Mouse (Mus musculus) c-Kit-negative CD71-positive TER-119-positive erythroid progenitor cells, embryonic 14.5 days (primary cell): ENCODE measurements around the gene Pkd2.

Experiments used
- DNase-seq: peaks from one replicate; pipeline ENCODE4 v3.0.0-alpha.2; 2013; ENCODE audit warnings: low read depth, low spot score

Pkd2 gene

GRCm38 (mm10) chr5:104465731-104466130, 6.5 kb downstream of the Pkd2 start:
- no peak for DNase-seq

- no peak for DNase-seq
Measured at GRCm38 (mm10) chr5:104466816-104467215, 7.6 kb downstream of the Pkd2 start.

DNA sequence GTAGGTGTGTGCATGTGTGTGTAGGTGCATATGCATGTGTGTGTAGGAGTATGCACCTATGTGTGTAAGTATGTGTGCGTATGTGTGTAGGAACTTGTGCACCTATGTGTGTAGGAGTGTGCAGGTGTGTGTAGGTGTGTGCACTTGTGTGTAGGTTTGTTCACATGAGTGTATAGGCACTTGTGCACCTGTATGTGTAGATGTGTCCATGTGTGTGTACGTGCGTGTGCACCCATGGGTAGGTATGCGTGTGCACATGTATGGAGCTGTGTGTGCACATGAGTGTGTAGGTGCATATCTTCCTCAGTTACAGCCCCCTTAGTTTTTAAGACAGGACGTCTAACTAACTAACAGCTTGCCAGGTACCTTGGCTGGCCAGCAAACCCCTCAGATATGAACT, 9.3 kb downstream of the Pkd2 start:
- DNase-seq, result no peak

DNA sequence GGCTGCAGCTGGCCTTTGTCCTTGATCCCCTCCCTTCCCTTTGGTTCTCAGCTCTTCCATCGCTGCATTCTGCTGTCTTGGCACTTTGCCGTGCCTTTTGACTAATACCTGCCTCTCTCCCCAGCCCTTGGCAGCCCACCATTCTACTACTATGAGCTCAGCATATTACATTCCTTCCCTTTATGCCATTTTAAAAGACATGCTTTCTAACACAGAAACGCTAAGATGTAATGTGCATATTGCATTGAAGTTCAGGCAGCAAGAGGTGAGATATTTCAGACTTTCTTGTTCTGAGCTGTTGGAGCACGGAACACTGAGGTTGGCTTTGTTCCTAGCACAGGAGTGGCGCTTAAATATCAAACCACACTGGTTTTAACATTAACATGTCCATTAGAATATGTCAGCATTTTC, 11.7 kb downstream of the Pkd2 start:
- DNase-seq, result no peak

- no peak for DNase-seq
Measured at GRCm38 (mm10) chr5:104472371-104472770, 13.1 kb downstream of the Pkd2 start.

GRCm38 (mm10) chr5:104480367-104480766, 21.1 kb downstream of the Pkd2 start:
- no peak for DNase-seq

DNA sequence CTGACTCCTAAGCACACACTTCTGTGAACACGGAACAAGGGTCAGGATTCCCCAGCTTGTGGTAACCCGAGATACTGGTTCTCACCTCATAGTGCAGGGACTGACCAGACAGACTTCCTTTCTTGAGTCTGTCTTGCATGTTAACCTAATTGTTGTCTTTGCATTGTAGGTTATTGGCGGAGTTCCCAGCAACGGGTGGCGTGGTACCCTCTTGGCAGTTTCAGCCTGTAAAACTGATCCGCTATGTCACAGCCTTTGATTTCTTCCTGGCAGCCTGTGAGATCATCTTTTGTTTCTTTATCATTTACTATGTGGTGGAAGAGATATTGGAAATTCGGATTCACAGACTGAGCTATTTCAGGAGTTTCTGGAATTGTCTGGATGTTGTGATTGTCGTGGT, 23.6 kb downstream of the Pkd2 start:
- no peak for DNase-seq

DNA sequence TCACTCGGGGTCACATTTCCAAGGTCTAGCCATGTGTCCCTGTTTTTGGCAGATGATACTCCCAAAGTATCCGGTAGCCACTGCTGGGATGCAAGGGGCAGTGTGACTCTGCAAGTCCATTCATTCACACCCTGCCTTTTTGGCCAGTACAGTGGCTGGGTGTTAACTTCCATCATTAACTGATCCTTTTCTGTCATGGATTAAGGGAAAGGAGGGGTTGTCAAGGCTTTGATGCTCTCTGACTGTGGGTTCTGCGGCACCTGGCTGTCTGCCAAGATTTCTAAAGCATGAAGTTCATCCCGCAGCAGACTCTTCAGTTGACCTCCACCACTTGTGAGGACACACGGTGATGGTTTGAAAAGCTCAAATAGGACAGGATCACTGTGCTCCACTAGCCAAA, 32.3 kb downstream of the Pkd2 start:
- DNase-seq, result no peak

- no peak for DNase-seq
Measured at GRCm38 (mm10) chr5:104504883-104505282, 45.6 kb downstream of the Pkd2 start.

GRCm38 (mm10) chr5:104507829-104508194, 48.6 kb downstream of the Pkd2 start:
- no peak for DNase-seq

GRCm38 (mm10) chr5:104508195-104508891, 49.1 kb downstream of the Pkd2 start, which contains the start of gene BC005561:
Gene BC005561, plus strand, starts transcription at chr5:104508352.
- peak; percentile 43 for DNase-seq

DNA sequence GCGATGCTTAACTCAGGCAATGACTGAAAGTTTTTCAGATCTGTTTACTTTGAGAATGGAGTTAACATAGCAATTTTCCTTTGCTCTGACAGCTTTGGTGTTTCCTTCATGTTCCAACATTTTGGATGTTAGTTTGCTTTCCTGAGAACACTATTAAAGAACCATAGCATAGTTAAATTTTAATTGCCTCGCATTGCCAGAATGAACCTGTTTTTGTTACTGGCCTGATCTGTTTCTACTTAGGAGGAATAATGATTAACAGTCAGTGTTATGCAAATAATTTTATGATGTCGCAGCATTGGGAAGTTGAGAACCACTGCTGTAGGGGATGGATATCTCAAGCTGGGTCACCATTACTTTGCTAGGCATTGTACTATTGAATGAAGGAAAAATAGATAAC, 52.0 kb downstream of the Pkd2 start:
- no peak for DNase-seq

DNA sequence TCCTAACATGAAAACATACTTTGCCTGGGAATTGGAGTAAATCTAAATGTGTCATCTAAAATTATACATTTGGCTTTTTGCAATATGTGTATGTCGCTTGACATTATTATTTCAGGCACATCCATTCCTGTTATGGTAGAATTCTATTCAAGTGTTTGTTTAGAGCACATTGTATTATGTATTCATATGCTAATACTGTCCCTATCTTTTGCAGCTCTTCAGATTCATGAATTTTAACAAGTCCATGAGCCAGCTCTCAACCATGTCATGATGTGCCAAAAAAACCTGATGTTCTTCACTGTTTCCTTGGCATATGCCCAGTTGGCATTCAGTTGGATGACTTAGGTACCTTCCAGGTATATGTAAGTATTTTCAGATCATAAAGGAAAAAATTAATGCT, 79.4 kb downstream of the Pkd2 start:
- DNase-seq, result no peak

DNA sequence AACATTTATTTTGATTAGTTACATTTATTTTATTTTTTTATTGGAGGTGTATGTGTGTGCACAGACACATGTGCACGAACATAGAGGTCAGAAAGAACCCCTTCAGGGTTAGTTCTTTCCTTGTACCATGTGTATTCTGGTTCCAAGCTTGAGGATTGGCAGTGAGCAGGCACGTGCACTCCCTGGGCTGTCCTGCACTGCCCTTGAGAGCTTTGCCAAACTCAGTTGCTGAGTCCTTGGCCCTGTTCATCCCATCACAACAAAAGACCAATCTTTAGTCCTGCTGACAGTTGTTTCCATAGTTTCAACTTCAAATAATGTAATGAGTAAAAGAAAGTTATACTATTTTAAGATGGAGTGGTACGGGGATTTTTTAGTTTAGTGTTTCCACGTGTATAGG, 80.1 kb downstream of the Pkd2 start:
- no peak for DNase-seq
